Mouse (Mus musculus): ENCODE results near the gene Ppp1r1a. TPM values are rescaled to one million over a fixed set of nuclear protein-coding genes. Genes with fewer than 3 reads are reported as not detected.

Ppp1r1a gene
- 107 and 113 TPM in 2 replicates for polyA plus RNA-seq (2012; rRNA removed)

GRCm38 (mm10) chr15:103537822-103538213 is at the start of gene Ppp1r1a:
Ppp1r1a (minus strand) TSS chr15:103538003.

GRCm38 (mm10) chr15:103564981-103565380 is 27.2 kb upstream of the Ppp1r1a start, which contains the start of gene Glycam1:
Glycam1 (minus strand) TSS chr15:103565081.

GRCm38 (mm10) chr15:103502435-103503250 is 35.2 kb downstream of the Ppp1r1a start, which contains the start of gene Pde1b:
Pde1b (plus strand) TSS chr15:103503034.

Other genes with a start within 250 kb of the Ppp1r1a start
- gene Gpr84, start 227.4 kb downstream of the Ppp1r1a start, polyA plus RNA-seq (2012; rRNA removed) = 0.27 and 0.31 TPM in 2 replicates
- 20.7 and 25.0 TPM in 2 replicates for gene Zfp385a, start 197.9 kb downstream of the Ppp1r1a start, polyA plus RNA-seq (2012; rRNA removed)
- gene Itga5, start 171.2 kb downstream of the Ppp1r1a start, polyA plus RNA-seq (2012; rRNA removed) = 5.1 and 6.9 TPM in 2 replicates
- gene Gtsf1, start 107.5 kb downstream of the Ppp1r1a start, polyA plus RNA-seq (2012; rRNA removed) = 0.15 TPM in 1 of 2 replicates, not detected in the other
- gene Gtsf2, start 89.5 kb downstream of the Ppp1r1a start, polyA plus RNA-seq (2012; rRNA removed) = 0.25 TPM in 1 of 2 replicates, not detected in the other
- 1.7 and 2.0 TPM in 2 replicates for gene Nckap1l, start 84.2 kb downstream of the Ppp1r1a start, polyA plus RNA-seq (2012; rRNA removed)
- gene Pde1b, start 35.0 kb downstream of the Ppp1r1a start, polyA plus RNA-seq (2012; rRNA removed) = 89.9 and 93.7 TPM in 2 replicates
- gene Glycam1, start 27.1 kb upstream of the Ppp1r1a start, polyA plus RNA-seq (2012; rRNA removed) = not detected in 2 replicates
- gene Mucl1, start 217.5 kb upstream of the Ppp1r1a start, polyA plus RNA-seq (2012; rRNA removed) = not detected in 2 replicates

All from central nervous system, embryonic 18 days (tissue).